Comparison of ENCODE assay signal across 8 mouse cellular contexts in genomic region chr12:103142550-103143010, GRCm38 (mm10).
DNase-seq lines count a peak whose midpoint lies in the region; ATAC-seq and TF ChIP-seq lines count a peak whose summit lies in the region.

No protein-coding gene starts in this region.

- H3K4me1 ChIP-seq in liver, postnatal 0 days (ENCODE audit: insufficient read depth): no peaks in the 10 kb centered on the region
- H3K4me1 ChIP-seq in liver, embryonic 12.5 days: no peaks in the 10 kb centered on the region
- H3K4me1 ChIP-seq in heart, embryonic 14.5 days (ENCODE audit: control insufficient read depth in 2 of 2, insufficient read depth in 2 of 2, low read length in 2 of 2): peaks cover 0 to 10% of the 10 kb centered on the region in 2 experiments; a peak in 3 of 4 replicates

- DNase-seq in liver, postnatal 0 days: no peak
- no peak for DNase-seq in Patski (ENCODE audit: low read depth, low spot score)
- peak; percentile 66 to 93 for DNase-seq in cerebellum, postnatal 10 days
- peak; percentile 24 for DNase-seq in left cerebral cortex, postnatal 4 days
- DNase-seq in retina, adult 2 months (ENCODE audit: low read depth, low spot score): peak; percentile 56
- DNase-seq in gastrocnemius, postnatal 25 days: no peak

- no peak for ATAC-seq in liver, postnatal 0 days
- no peak for ATAC-seq in liver, embryonic 12.5 days
- no peak for ATAC-seq in Patski
- no peak for ATAC-seq in heart, embryonic 14.5 days (ENCODE audit: insufficient number of reproducible peaks, insufficient read depth, low FRiP score, low read depth)

- peak; percentile 59 for TF ChIP-seq CTCF in liver, postnatal 0 days (IDR thresholded peaks at IDR 0.05; ENCODE audit: low read depth)
- TF ChIP-seq CTCF in Patski (IDR thresholded peaks at IDR 0.05): peak; percentile 71

- H3K27ac ChIP-seq in liver, postnatal 0 days (ENCODE audit: low read depth): no peak overlapping the region
- H3K27ac ChIP-seq in liver, embryonic 12.5 days: no peak overlapping the region
- no peak overlapping the region for H3K27ac ChIP-seq in heart, embryonic 14.5 days (replicated peaks in 1 of 2; ENCODE audit: control insufficient read depth in 1 of 2, insufficient read depth in 1 of 2, low read depth in 2 of 2, low read length in 2 of 2)

- in situ Hi-C loops in Patski (cut with MboI; ENCODE audit: low pct_unique_long_range_greater_than_20kb): loop anchor here (5.0 to 25.0 kb wide), 3 partner anchors 165 to 345 kb away; no protein-coding TSS in a partner anchor

- H3K9me3 ChIP-seq in liver, postnatal 0 days (ENCODE audit: low read length): no peaks in the 10 kb centered on the region
- no peaks in the 10 kb centered on the region for H3K9me3 ChIP-seq in liver, embryonic 12.5 days (replicated peaks)
- peaks cover 8% of the 10 kb centered on the region; the same call in 1 of the 2 replicates for H3K9me3 ChIP-seq in heart, embryonic 14.5 days (ENCODE audit: control insufficient read depth, low read length)

- no peak overlapping the region for H3K9ac ChIP-seq in liver, postnatal 0 days (replicated peaks)
- no peak overlapping the region for H3K9ac ChIP-seq in liver, embryonic 12.5 days
- peak overlapping the region; percentile 38 for H3K9ac ChIP-seq in heart, embryonic 14.5 days (ENCODE audit: low read length)

- intact Hi-C loops in left cerebral cortex, postnatal 4 days (cut with DNase I): loop anchor here (5.0 kb wide), 1 partner anchor 160 kb away; no protein-coding TSS in a partner anchor

- TF ChIP-seq EP300 in liver, postnatal 0 days (IDR thresholded peaks at IDR 0.05; ENCODE audit: low read depth): no peak

- POLR2A ChIA-PET in Patski (lab: Charles Lee): interaction anchor here (1.1 kb wide), 1 partner anchor 164 kb away, joined by 3 read pairs; no protein-coding TSS in a partner anchor

- no peak overlapping the region for H3K4me3 ChIP-seq in liver, postnatal 0 days (ENCODE audit: low read depth, low read length)
- H3K4me3 ChIP-seq in liver, embryonic 12.5 days: no peak overlapping the region
- peak overlapping the region in 1 of 2 experiments; percentile 4; a peak in 2 of 4 replicates for H3K4me3 ChIP-seq in heart, embryonic 14.5 days (ENCODE audit: control insufficient read depth in 1 of 2, insufficient read depth in 1 of 2, low read depth in 1 of 2, low read length in 2 of 2)

- no peaks in the 10 kb centered on the region for H3K27me3 ChIP-seq in liver, postnatal 0 days (ENCODE audit: insufficient read depth, low read length)
- no peaks in the 10 kb centered on the region for H3K27me3 ChIP-seq in liver, embryonic 12.5 days (replicated peaks)
- H3K27me3 ChIP-seq in Patski: no peaks in the 10 kb centered on the region
- H3K27me3 ChIP-seq in heart, embryonic 14.5 days (ENCODE audit: control insufficient read depth, insufficient read depth, low read length): no peaks in the 10 kb centered on the region

- H3K36me3 ChIP-seq in liver, postnatal 0 days (replicated peaks; ENCODE audit: insufficient read depth, low read length): no peaks in the 10 kb centered on the region
- no peaks in the 10 kb centered on the region for H3K36me3 ChIP-seq in liver, embryonic 12.5 days
- no peaks in the 10 kb centered on the region for H3K36me3 ChIP-seq in heart, embryonic 14.5 days (ENCODE audit: control insufficient read depth, insufficient read depth, low read length)

- 41% methylated on average over 9 of the region's 9 CpGs for WGBS in liver, postnatal 0 days (ENCODE audit: insufficient replicate concordance)
- WGBS in liver, embryonic 12.5 days (ENCODE audit: insufficient replicate concordance): 47% methylated on average over 9 of the region's 9 CpGs
- 23% methylated on average over 9 of the region's 9 CpGs for WGBS in heart, embryonic 14.5 days

- CTCF ChIA-PET in Patski (lab: Charles Lee): interaction anchor here (1.1 to 4.9 kb wide), 20 partner anchors 11 to 228 kb away, joined by 3 to 34 read pairs (median 4); no protein-coding TSS in a partner anchor

- H3K4me2 ChIP-seq in liver, postnatal 0 days (ENCODE audit: low read depth, low read length): no peak overlapping the region
- no peak overlapping the region for H3K4me2 ChIP-seq in liver, embryonic 12.5 days
- H3K4me2 ChIP-seq in heart, embryonic 14.5 days (ENCODE audit: low read length): peak overlapping the region; percentile 51

Comparison
In these comparisons a context has a peak if more than half of its experiments do, and no peak if none do; other contexts are left out.
1. DNase-seq: peak in cerebellum, postnatal 10 days (2 of 2), left cerebral cortex, postnatal 4 days (single experiment) and retina, adult 2 months (single experiment); none in liver, postnatal 0 days (single experiment), Patski (single experiment) and gastrocnemius, postnatal 25 days (single experiment).